Mouse (Mus musculus) CH12.LX (cell line): Measurements from ENCODE around the gene Gm13178. TPM values are rescaled to one million over a fixed set of nuclear protein-coding genes. Genes with fewer than 3 reads are reported as not detected.

Experiments
- DNase-seq: peaks from one replicate; pipeline ENCODE4 v3.0.0-alpha.2; 2013; ENCODE audit errors: extremely low read depth
- H3K27ac ChIP-seq: 2 replicates; pipeline ENCODE4 v1.5.1; 2012; ENCODE audit warnings: low read depth, mild to moderate bottlenecking, control low read depth, moderate library complexity; ENCODE audit not compliant: insufficient read depth
- H3K27me3 ChIP-seq: replicated peaks from 2 replicates; pipeline ENCODE3; 2012; ENCODE audit warnings: inconsistent platforms
- H3K36me3 ChIP-seq, 2 experiments: replicated peaks in 1 of 2; 2 replicates each; pipeline versions ENCODE3 to v1.6.1; 2012; ENCODE audit warnings: inconsistent platforms in 1 of 2, low read length in 1 of 2, mild to moderate bottlenecking in 1 of 2, mixed read lengths in 1 of 2, moderate library complexity in 1 of 2; ENCODE audit not compliant: control insufficient read depth in 1 of 2, insufficient read depth in 1 of 2
- H3K4me1 ChIP-seq, 2 experiments: 2 replicates each; pipeline ENCODE4 v1.6.1; 2012; ENCODE audit warnings: inconsistent platforms in 1 of 2, moderate library complexity in 1 of 2; ENCODE audit not compliant: insufficient read depth in 2 of 2, control insufficient read depth in 1 of 2
- H3K4me2 ChIP-seq: 2 replicates; pipeline ENCODE4 v1.6.1; 2012; ENCODE audit warnings: low read depth, mild to moderate bottlenecking, control low read depth; ENCODE audit not compliant: poor library complexity, insufficient read depth, severe bottlenecking
- H3K4me3 ChIP-seq, 3 experiments: fragments of 150-350 bp in 1 of 3; sonication (generic) in 1 of 3; replicated peaks in 1 of 3; 2 replicates each; pipeline versions ENCODE3 to v1.5.1; 2011 to 2012; ENCODE audit warnings: low read depth in 2 of 3, low read length in 2 of 3, mild to moderate bottlenecking in 2 of 3, moderate library complexity in 2 of 3, control low read depth in 1 of 3, improper control_type of control experiment in 1 of 3, inconsistent platforms in 1 of 3, mixed read lengths in 1 of 3; ENCODE audit not compliant: poor library complexity in 1 of 3
- H3K79me2 ChIP-seq: replicated peaks from 2 replicates; pipeline ENCODE4 v1.6.1; 2012; ENCODE audit warnings: mild to moderate bottlenecking, moderate library complexity; ENCODE audit not compliant: control insufficient read depth, poor library complexity, insufficient read depth, severe bottlenecking; ENCODE audit errors: extremely low read depth
- H3K9ac ChIP-seq: 2 replicates; pipeline ENCODE4 v1.6.1; 2012; ENCODE audit warnings: low read depth, mild to moderate bottlenecking, control low read depth, moderate library complexity; ENCODE audit not compliant: insufficient read depth
- H3K9me3 ChIP-seq: replicated peaks from 2 replicates; pipeline ENCODE3; 2012; ENCODE audit warnings: low read length, inconsistent platforms, mixed read lengths
- MAZ ChIP-seq: IDR thresholded peaks from 2 replicates; pipeline ENCODE4 v1.6.1; 2012; ENCODE audit warnings: low read depth, mild to moderate bottlenecking, inconsistent platforms, low read length, improper control_type of control experiment, moderate library complexity
- SIN3A ChIP-seq: IDR thresholded peaks from 2 replicates; pipeline ENCODE4 v1.6.1; 2012; ENCODE audit warnings: low read length, improper control_type of control experiment, inconsistent platforms
- TBP ChIP-seq: conservative IDR thresholded peaks from 2 replicates; pipeline ENCODE4 v1.6.1; 2011; ENCODE audit warnings: low read depth, low read length, improper control_type of control experiment
- dilution Hi-C: fragments of 300-500 bp; cut with MboI; formaldehyde crosslinking; loops from 2 replicates; pipeline ENCODE4 v1.14.3; 2020; ENCODE audit warnings: low sequenced_read_pairs; ENCODE audit not compliant: extremely low pct_unique_long_range_greater_than_20kb, extremely low pct_ligation_motif_present
- in situ Hi-C: fragments of 300-500 bp; cut with MboI; formaldehyde crosslinking; loops from 3 replicates; pipeline ENCODE4 v1.14.3; 2019; ENCODE audit warnings: low sequenced_read_pairs, low pct_ligation_motif_present, low pct_unique_long_range_greater_than_20kb, mixed read lengths
- polyA plus RNA-seq: library from polyadenylated mRNA; unstranded; fragments of >175 nt; gene quantifications from 2 replicates; pipeline ENCODE4 v1.2.1, GENCODE M21; 2012; ENCODE audit warnings: low read depth; ENCODE audit not compliant: insufficient read length
- total RNA-seq, 2 experiments: library from RNA; depleted of rRNA; stranded (reverse); fragments of 300-350 nt in 1 of 2; fragments of >200 nt in 1 of 2; gene quantifications; 2 replicates each; pipeline ENCODE4 v1.2.3; 2012 to 2014

Gene Gm13178
- total and polyA plus RNA-seq, 3 experiments, result not detected

- no peak for DNase-seq
- no peaks in the 10 kb centered on the region for H3K9me3 ChIP-seq
- no peak within 1 kb of the TSS for H3K9ac ChIP-seq
- H3K4me2 ChIP-seq, result no peak within 1 kb of the TSS
- in situ Hi-C loops (no loop called here), dilution Hi-C loops (no loop called here)
- no peak within 1 kb of the TSS for H3K27ac ChIP-seq
- peaks cover 8% of the 10 kb centered on the region for H3K27me3 ChIP-seq
- no peaks in the 10 kb centered on the region for H3K79me2 ChIP-seq
- TF ChIP-seq MAZ (no peak), SIN3A (no peak), TBP (no peak)
- no peaks in the 10 kb centered on the region for H3K36me3 ChIP-seq
- H3K4me3 ChIP-seq, result no peak within 1 kb of the TSS
- H3K4me1 ChIP-seq, result no peaks in the 10 kb centered on the region
Measured at GRCm38 (mm10) chr4:144686268-144686667, 34.9 kb downstream of the Gm13178 start, which contains the start of gene Gm436. TSS of gene Gm436 (minus strand) at chr4:144686368.

Other genes starting within 250 kb of the Gm13178 start
- gene 9430007A20Rik, start 201.6 kb downstream of the Gm13178 start, total RNA-seq (2012; rRNA removed), result not detected in 2 replicates
- gene 9430007A20Rik, start 201.6 kb downstream of the Gm13178 start, total RNA-seq (2014; rRNA removed), result not detected in 2 replicates
- gene 9430007A20Rik, start 201.6 kb downstream of the Gm13178 start, polyA plus RNA-seq, result not detected in 2 replicates
- gene Gm13124, start 156.3 kb downstream of the Gm13178 start, total RNA-seq (2012; rRNA removed), result not detected in 2 replicates
- not detected in 2 replicates for gene Gm13124, start 156.3 kb downstream of the Gm13178 start, total RNA-seq (2014; rRNA removed)
- not detected in 2 replicates for gene Gm13124, start 156.3 kb downstream of the Gm13178 start, polyA plus RNA-seq
- gene Aadacl4, start 107.7 kb downstream of the Gm13178 start, total RNA-seq (2012; rRNA removed), result not detected in 2 replicates
- not detected in 2 replicates for gene Aadacl4, start 107.7 kb downstream of the Gm13178 start, total RNA-seq (2014; rRNA removed)
- gene Aadacl4, start 107.7 kb downstream of the Gm13178 start, polyA plus RNA-seq, result not detected in 2 replicates
- gene Gm436, start 35.0 kb downstream of the Gm13178 start, total RNA-seq (2012; rRNA removed), result not detected in 2 replicates
- not detected in 2 replicates for gene Gm436, start 35.0 kb downstream of the Gm13178 start, total RNA-seq (2014; rRNA removed)
- gene Gm436, start 35.0 kb downstream of the Gm13178 start, polyA plus RNA-seq, result not detected in 2 replicates
- gene Gm438, start 65.2 kb upstream of the Gm13178 start, total RNA-seq (2012; rRNA removed), result not detected in 2 replicates
- gene Gm438, start 65.2 kb upstream of the Gm13178 start, total RNA-seq (2014; rRNA removed), result not detected in 2 replicates
- not detected in 2 replicates for gene Gm438, start 65.2 kb upstream of the Gm13178 start, polyA plus RNA-seq
- gene Dhrs3, start 171.4 kb upstream of the Gm13178 start, total RNA-seq (2012; rRNA removed), result 24.4 and 37.7 TPM in 2 replicates
- gene Dhrs3, start 171.4 kb upstream of the Gm13178 start, total RNA-seq (2014; rRNA removed), result 8.7 and 10.5 TPM in 2 replicates
- 7.8 and 7.9 TPM in 2 replicates for gene Dhrs3, start 171.4 kb upstream of the Gm13178 start, polyA plus RNA-seq